Mouse (Mus musculus) induced T-regulatory cell, adult 2 months (primary cell): ENCODE measurements at regions not wholly inside any gene's neighbourhood (a gene's known extent, or its start where the extent isn't known, plus 50 kb on each side); places are given as distances from the start of the nearest gene placed in this dataset.
A peak's percentile ranks its signal among the peaks of the same experiment; 100 is the strongest.
"Not testable (repeated sequence)": the region's sequence is repeated elsewhere in the genome, so short reads cannot be mapped to it uniquely, and the experiment has no call there.

Experiments used
- DNase-seq: peaks from one replicate; pipeline ENCODE4 v3.0.0-alpha.2; 2012; ENCODE audit warnings: low read depth

- not testable (repeated sequence) for DNase-seq
Observed at GRCm38 (mm10) chr10:22556401-22556800, 88.4 kb upstream of the Slc2a12 start.

- DNase-seq = not testable (repeated sequence)
Observed at GRCm38 (mm10) chr10:22569250-22570010, 75.4 kb upstream of the Slc2a12 start.

GRCm38 (mm10) chr10:22574048-22574447 lies 70.8 kb upstream of the Slc2a12 start:
- not testable (repeated sequence) for DNase-seq

GRCm38 (mm10) chr10:22579426-22579825 lies 65.4 kb upstream of the Slc2a12 start:
- peak; percentile 56 for DNase-seq

GRCm38 (mm10) chr10:22581300-22581699 lies 63.5 kb upstream of the Slc2a12 start:
- DNase-seq = not testable (repeated sequence)

- DNase-seq = not testable (repeated sequence)
Observed at GRCm38 (mm10) chr10:22583306-22583705, 61.5 kb upstream of the Slc2a12 start.

- DNase-seq = not testable (repeated sequence)
Observed at GRCm38 (mm10) chr10:22588587-22588986, 56.2 kb upstream of the Slc2a12 start.

- DNase-seq = not testable (repeated sequence)
Observed at GRCm38 (mm10) chr10:22591664-22592063, 53.1 kb upstream of the Slc2a12 start.

- not testable (repeated sequence) for DNase-seq
Observed at GRCm38 (mm10) chr10:22592189-22592603, 52.6 kb upstream of the Slc2a12 start.

- not testable (repeated sequence) for DNase-seq
Observed at GRCm38 (mm10) chr10:22592752-22593151, 52.1 kb upstream of the Slc2a12 start.
